Mouse (Mus musculus) urinary bladder, postnatal 4 days (tissue): ENCODE measurements around the gene Klhl12.

ENCODE experiments used
- DNase-seq, 2 experiments: peaks; one replicate each; pipeline ENCODE4 v3.0.0; 2021 to 2022; ENCODE audit warnings: low spot score in 2 of 2

The Klhl12 gene

DNA sequence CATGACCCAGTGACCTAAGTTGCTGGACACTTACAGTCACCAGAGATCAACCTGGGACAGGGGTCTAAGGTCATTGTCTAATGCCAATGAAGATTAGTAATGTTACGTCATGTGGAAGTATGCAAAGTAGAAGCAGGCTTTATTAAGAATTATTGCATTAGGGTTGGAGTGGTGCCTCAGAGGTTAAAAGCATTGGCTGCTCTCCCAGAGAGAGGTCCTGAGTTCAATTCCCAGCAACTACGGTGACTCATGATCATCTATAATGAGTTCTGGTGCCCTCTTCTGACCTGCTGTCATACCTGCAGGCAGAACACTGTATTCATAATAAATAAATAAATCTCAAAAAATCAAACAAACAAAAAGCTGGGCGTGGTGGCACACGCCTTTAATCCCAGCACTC is 5.1 kb upstream of the Klhl12 start:
- DNase-seq: no peak

DNA sequence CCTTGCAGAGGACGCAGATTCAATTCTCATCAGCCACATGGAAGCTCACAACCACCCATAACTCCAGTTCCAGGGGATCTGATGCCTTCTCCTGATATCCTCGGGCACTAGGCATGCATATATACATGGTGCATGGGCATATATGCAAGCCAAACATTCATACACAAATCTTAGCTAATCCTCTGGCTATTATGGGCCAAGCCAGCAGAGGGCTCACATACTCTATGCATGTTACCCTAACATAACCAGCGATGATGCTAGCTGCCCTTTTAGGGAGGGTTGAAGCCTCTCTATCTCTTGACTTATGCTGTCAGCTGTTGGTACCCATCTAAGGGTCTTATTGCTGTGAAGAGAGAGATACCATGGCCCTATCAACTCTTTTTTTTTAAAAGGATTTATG is 4.3 kb upstream of the Klhl12 start:
- DNase-seq: peak in 1 of 2 experiments; percentile 61

DNA sequence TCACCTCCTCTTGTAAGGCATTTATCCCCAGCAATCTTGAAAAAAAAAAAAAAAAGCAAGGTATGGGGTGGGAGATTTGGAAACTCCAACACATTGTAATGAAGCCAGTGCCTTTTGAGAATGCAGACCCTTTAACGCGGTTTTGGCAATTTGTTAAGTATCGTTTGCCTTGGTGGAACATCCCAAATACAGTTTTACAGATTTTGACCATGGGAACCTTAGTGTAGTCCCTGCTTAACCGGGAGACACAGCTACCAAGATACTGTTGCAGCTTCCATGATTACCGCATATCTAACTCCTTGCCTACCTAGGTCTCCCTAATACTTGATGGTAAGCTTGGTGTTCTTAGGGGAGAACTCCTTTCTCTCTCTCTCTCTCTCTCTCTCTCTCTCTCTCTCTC is 729 bp downstream of the Klhl12 start:
- no peak for DNase-seq

DNA sequence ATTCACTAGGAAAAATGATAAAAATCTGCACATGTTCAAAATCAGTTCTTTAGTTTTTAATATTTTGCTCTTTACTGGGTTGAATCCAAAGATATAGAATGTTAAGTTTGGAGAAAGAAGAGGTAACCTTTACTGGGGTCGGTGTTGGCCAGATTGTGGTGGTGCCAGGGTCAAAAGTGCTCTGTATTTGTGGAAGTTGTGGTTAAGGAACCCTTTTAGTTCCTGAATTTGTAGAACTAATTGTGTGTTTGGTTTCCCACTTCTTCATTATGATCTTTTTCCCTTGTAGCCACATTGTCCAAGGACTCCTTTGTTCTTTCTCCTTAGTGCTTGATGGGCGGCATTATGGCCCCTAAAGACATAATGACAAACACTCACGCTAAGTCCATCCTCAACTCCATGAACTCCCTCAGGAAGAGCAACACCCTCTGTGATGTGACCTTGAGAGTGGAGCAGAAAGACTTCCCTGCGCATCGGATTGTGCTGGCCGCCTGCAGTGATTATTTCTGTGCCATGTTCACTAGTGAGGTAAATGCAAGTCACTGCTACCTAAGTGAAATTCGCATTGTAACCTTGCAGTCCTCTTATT is 2.9 kb downstream of the Klhl12 start:
- no peak for DNase-seq

DNA sequence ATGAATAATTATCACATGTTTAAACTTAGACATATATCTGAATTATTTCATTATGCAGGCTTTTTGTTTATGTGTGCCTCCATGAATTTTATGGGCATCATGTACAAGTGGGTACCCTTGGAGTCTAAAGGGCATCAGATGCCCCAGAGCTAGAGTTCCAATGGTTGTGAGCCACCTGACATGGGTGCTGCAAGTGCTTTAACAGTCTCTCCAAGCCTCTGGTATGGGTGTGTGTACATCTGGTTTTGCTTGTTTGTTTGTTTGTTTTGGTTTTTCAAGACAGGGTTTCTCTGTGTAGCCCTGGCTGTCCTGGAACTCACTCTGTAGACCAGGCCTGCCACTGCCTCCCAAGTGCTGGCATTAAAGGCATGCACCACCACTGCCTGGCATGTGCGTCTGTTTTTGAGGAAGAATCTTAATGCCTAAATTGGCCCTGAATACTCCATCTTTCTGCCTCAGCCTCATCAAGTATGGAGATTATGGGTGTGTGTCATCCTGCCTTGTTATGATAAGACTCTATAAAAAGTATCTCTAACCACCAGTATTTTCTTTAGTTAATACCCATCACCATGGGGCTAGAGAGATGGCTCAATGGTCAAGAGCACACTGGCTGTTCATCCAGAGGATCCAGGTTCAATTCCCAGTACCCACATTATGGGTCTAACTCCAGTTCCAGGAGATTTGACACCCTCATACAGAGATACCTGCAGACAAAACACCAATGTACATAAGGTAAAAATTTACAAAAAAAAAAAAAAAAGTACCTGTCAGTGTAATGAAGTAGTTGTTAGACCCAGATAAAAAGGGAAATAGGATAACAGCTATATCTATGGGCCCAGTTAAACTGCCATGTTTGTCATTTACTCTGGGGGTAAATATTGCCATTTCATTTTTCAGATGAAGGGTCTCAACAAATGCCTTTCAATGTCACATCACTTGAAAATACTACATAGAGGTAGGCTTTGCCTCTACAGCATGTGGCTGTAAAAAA is 5.3 kb downstream of the Klhl12 start:
- no peak for DNase-seq

DNA sequence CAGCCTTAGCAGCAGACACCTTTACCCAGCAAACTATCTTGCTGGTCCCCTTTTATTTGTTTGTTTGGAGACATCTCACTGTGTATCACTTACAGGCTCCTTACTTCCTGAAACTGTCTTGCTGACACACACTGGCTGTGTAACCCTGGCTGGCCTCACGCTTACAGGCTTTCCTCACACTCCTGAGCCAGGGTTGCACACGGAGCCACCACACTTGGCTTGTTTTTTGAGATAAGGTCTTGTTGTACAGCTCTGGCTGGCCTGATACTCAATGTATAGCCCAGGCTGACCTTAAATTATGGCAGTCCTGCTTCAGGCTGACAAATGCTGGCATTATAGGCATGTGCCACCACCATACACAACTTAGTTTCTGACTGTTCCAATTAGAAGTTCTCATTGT is 29.3 kb downstream of the Klhl12 start:
- no peak for DNase-seq

DNA sequence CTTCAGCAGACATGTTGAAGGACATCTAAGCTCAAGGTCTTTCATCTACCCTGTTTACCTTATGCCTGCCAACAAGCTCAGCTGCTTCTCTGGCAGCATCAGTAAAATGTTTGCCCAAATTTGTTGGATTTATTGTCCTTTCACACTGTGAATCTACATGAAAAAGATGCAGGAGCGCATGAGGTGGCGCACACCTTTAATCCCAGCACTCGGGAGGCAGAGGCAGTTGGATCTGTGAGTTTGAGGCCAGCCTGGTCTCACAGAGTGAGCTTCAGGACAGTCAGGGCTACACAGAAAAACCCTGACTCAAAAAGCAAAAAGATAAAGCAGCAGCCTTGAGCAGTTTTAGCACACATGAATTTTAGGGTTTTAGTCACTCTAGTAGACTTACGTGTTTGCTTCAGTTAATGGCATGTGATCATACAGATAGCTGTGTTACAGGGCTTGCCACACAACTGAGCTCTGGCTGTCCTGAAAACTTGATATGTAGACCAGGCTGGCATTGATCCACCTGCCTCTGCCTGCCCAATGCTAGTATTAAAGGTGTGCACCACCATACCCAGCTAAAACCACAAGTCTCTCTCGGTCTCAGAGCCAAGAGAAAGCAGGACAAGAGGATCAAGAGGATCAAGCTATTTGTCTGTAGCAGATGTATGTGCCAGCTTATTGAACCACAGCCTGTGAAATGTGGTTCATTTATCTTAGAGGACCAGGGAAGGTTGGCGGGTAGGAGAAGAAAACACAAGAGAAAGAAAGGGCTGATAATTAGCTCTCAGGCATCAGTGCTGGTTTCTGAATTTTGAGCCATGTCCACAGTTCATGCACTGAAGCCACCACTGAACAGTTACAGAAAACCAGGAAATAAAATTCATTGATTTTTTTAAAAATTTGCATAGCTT is 35.8 kb downstream of the Klhl12 start:
- DNase-seq: no peak

DNA sequence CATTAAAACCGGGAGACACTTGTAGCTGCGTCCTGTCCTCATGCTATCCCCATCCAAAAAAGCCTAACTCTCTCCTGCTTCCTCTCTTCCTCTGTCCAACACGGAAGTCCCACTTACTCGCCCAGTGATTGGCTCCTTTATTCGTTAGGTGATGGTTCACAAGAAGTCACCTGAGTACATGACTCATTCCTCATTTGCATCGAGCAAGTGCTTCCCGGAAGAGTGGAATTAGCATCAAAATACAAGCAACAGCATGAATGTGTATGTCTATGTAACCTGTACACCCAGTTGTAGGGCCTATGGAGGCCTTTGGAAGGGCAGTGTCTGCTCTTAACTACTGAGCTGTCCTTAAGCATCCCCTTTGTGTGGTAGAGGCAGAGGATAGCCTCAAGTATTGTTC is 36.9 kb downstream of the Klhl12 start:
- DNase-seq: no peak

DNA sequence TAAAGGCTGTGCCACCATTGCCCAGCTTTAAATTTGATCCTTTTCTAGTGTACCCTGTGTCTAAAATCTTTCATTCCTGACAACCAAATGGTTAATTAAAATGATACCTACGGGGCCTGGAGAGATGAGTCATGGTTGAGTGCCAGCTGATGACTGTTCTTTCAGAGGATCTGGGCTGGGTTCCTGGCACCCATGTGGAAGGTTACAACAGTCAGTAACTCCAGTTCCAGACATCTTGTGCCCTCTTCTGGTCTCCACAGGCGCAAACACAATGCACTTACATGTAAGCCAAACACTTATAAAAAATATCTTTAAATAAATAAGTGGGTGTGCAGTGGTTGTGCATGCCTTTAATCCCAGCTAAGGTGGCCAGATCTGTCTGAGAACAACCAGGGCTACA is 38.2 kb downstream of the Klhl12 start:
- DNase-seq: no peak

DNA sequence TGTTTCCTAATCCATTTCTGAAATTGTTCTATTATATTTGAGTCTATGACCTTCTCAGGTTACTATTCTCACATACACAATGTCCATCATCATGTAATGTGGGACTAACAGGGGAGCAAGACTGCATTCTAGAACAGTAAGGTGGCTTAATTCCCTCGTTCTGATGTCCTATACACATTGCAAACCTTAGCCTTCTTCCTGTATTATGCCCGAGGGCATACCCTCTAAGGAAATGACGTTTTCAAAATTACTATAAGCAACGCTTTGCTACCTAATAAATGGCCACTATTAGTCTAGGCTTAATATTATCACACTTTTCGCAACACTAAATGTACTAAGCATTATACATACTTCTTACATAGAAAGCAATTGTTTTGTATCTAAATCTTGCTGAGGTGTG is 38.6 kb downstream of the Klhl12 start:
- no peak for DNase-seq

DNA sequence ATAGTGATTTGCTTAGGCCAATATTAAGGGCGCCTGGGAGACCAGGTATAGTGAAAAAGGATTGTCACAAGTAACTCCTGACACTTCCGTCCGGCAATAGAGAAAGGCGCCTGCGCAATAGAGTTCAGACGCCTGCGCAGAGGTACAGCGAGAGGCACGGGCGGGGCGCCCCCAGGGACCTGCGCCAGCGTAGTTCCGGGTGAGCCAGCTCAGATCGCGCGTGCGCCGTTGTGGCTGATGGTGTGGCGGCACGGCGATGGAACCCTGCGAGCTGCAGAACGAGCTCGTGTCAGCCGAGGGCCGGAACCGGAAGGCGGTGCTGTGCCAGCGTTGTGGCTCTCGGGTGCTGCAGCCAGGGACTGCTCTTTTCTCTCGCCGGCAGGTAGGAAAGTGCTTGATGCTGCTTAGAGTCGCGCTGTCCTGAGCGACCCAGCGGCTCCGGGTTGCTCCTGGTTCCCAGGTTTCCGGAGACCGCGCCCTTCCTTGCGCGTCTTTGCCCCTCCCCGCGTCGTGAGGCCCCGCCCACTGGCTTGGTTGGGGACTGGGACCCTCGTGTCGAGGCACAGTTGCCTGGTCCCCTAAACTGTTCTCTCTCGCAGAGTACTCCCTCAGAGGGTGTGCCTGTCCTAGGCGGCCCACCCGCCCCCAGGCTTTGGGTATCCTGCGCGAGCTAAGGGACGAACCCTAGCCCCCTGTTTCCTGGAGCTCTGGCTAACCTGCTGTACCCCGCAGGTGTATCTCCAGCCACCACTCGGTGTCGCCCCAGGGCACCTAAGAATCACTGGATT is 39.3 kb downstream of the Klhl12 start, which contains the start of gene Rabif:
Gene Rabif (plus strand): TSS at position 221 of the 788 bp plus-strand sequence.
- peak; percentile 99 for DNase-seq

DNA sequence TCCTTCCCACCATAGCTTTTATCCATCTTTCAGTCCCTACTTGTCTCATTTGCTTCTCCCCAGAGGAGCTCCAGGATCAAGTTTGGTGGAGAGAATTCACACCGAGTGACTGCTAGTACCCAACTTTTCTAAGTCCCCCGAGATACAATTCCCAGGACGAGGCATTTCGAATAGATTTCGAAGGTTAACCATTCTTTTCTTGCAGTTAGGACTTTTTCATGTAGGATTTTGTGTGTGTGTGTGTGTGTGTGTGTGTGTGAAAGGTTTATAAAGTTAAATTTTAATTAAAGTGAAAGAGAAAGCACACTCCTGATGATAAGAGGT is 39.8 kb downstream of the Klhl12 start:
- no peak for DNase-seq

DNA sequence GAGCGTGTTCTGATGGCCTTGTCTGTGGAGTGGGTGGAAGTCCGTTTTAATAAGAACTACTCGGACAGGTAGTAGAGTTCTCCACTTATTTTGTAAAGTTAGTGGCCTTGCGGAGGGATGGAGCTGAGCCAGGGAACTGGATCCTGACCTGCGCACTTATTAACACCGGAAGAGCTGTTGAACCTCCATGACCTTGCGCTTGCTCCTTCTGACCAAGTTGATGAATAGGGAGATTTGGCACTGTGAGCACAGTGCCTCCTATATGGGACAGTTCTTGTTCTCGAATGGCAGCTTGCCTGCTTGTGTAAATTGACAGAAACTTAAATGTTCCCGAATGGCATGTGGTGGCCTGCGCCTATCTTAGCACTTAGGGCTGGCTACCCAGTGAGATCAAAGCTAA is 40.7 kb downstream of the Klhl12 start:
- no peak for DNase-seq

DNA sequence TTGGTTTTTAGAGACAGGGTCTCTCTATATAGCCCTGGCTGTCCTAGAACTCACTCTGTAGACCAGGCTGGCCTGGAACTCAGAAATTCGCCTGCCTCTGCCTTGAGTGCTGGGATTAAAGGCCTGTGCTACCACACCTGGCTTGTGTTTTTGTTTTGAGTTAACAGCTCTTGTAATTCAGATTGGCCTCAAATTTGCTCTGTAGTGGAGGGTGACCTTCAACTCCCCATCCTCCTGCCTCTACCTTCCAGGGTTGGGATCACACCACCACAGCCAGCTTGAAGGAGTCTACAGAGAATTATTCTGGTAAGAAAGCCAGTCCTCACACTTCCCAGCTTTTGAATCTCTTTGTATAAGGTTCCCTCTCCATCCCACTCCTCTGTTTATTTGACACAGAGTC is 45.6 kb downstream of the Klhl12 start:
- DNase-seq: no peak

DNA sequence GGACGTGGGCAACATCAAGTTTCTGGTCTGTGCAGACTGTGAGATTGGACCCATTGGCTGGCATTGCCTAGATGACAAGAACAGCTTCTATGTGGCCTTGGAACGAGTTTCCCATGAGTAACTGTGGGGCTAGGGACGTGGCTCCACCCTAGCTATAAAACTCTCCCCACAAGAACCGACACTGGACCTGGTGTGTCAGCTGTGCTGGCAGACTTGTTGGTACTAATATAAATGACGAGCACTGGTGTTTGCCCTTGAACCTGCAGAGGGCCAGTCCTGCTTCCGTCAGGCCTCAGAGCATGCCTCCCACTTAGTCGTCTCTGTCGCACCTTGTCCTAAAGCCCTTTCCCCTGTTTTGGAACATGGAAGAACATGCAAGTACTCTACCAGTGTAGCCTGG is 50.9 kb downstream of the Klhl12 start:
- no peak for DNase-seq

DNA sequence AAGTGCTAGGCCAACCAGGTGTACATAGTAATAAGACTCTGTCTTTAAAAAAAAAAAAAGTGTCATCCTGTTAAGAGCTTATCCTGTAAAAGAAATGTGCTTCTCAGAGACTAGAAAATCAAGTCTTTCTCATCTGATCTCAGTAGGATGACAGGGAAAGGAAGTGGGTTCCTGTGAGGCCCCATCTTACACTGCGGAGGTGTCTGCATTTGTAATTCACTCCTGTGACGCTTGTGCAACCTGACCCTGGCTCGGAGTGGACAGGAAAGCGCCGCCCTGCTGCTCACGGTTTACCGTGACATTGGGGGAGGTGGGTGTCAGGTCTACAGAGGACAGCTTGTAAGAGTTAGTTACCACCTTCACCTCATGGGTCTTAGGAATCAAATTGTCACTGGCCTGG is 54.7 kb downstream of the Klhl12 start:
- no peak for DNase-seq

DNA sequence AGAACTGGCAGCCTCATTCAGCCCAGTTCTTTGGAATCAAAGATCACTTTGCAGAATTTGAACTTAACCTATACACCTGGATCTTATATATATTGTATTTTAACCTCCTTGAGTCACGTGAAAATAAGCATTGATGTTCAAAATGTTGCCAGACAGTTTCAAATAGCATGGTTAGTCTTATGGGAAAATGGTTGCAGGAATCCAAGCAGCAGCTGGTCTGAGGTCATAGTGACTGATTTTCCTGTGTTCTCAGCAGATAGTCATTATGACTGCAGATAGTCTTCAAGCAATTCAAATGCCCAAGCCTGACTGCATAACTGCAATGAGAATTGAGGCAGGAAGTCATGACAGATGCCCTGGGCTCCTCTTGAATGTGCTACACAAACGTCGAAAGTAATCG is 56.9 kb downstream of the Klhl12 start:
- DNase-seq: no peak

DNA sequence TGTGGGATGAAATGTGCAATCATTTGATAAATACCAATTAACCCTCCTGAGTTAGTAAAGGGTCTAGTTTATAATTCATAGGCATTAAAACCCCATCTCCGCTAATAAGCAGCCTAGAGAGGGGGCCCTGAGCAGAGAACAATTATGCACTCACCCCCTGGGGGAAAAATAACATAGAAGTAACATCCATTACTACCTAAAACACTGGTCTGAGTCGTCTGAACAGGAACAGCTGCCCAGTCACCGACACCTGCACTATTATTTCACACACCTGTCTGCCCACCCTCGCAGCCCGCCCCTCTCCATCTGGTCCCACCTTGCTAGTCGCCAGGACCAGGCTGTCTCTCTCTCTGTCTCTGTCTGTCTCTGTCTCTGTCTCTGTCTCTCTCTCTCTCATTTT is 57.3 kb downstream of the Klhl12 start:
- DNase-seq: no peak

DNA sequence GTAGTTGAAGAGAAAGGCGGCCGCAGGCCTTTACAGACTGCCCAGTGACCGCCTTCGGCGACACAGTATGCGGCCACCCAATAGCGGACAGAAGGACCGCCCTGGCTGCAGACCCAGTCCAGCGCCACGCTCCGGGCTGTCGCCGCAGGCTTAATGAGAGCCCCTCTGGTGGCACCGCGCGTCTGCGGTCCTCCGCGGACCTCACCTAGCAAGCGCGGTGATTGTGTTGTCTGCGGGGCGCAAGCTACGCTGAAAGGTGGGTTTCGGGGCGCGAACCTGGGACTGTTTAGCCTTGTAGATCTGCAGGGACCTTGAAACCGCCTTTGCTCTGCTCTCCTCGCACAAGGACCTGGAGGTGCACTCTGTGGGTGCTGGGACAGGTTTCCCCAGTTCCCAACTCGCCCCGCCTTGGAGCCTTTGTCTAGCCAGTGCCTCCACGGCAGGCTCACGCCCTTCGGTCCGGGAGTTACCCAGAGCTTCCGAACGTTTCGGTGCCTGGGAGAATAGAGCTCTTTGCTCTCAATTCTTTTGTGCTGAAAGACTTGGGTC is 58.1 kb downstream of the Klhl12 start:
- DNase-seq: peak; percentile 50 to 69

DNA sequence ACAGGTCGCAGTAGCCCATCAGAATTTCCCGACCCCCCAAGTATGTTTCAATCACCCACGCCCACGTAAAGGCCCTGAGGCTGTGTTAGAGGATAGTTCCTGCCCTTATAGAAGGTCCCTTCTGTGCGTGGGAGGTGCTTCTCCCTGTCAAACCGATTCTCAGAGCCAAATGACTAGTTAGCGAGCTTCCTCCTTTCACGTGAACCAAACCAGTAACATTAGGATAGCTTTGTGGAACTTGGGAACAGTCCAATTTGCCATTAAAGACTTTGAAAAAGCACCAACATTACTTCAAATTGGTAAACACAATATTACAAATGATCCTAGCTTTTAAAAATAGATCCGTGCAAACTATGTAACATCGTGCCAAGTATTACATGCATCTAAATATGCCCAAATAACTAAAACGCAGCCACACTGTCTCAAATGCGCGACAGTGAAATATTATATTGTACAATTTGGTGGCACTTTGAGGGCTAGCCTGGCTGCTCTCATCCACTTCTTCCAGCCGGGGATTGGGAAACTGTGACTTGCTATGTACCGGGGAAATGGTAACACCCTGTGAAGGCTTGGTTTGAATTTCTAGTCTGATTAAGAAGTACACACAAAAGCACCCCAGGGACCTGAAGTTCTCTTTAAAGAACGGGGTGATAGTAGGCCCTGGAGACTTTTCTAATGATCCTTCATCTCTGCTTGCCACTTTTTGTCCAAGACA is 58.7 kb downstream of the Klhl12 start:
- DNase-seq: no peak

DNA sequence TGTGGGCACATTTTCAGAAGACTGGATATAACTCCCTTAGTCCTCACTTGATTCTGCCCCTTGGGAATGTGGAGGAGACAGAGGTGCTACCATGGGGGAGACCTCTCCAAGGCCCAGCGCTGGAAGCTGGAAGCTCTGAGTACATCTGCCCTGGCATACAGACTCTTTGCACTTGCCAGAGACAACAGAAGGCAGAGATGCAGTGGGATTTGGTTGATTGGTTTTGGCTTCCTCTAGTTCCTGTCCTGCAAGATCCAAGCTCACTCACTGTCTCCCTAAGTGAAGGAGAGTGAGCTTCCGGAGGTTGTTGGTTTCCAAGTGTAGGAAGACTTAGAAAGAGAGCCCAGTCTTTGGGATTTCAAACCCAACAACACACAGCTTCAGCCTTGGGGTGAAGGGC is 60.6 kb downstream of the Klhl12 start:
- DNase-seq: no peak
